Mouse (Mus musculus): Measurements from ENCODE around the gene Il6st. TPM values are rescaled to one million over a fixed set of nuclear protein-coding genes. Genes with fewer than 3 reads are reported as not detected.
A peak's percentile ranks its signal among the peaks of the same experiment; 100 is the strongest.

The Il6st gene
- total RNA-seq, 4 experiments from 2014 or later = 217 to 273 (median 230) TPM

DNA sequence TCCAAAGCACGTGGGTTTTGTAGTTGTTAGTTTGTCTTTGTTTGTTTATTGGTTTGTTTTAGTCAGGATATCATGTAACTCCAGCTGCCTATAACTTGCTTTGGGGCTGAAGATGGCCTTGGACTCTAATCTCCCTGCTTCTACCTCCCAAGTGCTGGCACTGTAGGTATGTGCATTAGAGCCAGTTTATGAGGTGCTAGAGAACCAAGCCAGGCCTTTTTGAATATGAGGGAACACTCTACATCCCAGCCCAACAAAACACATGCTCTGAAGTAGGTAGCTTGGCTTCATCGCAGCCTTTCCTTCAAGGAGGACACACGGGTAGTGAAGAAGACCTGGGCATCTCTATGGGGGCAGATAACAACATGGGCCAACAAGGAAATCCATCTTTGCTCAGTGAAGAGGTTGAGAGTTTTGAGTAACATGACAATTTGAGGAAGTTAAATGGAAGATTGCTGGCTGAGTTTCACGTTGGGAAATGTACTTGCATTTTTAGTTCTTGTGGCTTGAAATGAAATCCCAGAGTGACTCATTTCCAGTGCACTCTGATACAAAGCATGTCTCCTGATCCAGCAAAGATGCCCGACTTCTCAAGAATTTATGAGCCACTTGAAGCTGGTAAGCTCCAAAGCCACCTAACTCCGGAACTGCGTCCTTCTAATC is 20.9 kb upstream of the Il6st start:
- DNase-seq (ENCODE audit: low spot score) = no peak

DNA sequence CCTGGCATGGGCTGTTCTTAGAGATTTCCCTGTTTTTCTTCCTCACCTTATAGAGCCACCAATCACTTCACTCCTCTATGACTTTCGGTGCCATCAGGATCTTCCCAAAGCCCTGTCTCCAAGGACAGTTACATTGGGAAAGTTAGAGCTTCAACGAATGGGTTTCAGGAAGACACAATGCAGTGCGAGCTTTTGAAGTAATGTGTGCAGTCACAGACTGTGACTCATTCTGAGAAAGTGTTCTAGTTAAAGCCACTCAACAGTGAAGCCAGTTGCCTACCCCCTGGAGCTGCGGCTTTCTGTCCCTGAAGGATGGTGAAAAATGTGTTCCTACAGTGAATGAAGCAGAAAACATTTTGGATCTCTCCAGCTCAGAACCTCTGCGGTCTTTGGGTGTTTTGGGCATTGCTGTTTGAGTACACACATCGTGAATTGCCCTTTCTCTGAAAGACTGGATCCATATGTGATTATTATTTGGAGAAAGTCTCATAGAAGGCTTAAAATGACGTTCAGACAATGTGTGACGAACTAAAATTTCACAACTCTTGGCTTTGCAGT is 16.7 kb upstream of the Il6st start:
- DNase-seq (ENCODE audit: low spot score) = no peak

DNA sequence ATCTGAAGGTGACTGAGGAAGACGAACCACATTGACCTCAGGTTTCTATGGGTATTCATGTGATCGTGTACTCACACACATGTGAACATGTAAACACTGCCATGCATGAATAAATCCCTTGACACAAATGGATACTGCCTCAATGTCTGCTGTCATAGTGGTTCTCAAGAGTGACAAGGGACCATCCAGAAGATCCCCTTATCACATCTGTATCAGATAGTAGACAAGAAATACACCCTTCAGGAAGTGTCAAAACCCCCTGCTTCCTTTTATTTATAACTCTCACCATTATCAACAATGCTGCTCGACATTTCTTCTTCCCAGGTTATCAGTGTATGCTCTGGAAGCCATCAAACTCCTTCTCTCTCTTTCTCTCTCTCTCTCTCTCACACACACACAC is 13.7 kb upstream of the Il6st start:
- no peak for DNase-seq (ENCODE audit: low spot score)

DNA sequence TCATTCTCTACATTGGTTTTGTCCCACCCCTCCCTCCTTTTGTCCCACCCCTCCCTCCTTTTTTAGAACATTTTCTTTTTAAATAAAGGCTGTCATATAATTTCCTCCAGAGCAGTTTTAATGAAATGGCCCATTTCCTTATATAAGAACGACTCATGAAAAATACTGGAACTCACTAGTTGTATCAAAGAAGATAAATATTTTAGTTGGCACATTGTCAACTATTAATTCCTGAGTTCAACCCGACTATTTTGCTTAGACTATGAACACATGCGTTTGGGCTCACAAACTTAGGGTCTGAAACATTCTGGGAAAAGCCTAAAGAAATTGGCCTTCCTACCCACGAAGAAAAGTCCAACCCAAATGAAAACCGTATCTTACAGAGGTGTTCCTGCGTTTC is 6.5 kb upstream of the Il6st start:
- no peak for DNase-seq (ENCODE audit: low spot score)

DNA sequence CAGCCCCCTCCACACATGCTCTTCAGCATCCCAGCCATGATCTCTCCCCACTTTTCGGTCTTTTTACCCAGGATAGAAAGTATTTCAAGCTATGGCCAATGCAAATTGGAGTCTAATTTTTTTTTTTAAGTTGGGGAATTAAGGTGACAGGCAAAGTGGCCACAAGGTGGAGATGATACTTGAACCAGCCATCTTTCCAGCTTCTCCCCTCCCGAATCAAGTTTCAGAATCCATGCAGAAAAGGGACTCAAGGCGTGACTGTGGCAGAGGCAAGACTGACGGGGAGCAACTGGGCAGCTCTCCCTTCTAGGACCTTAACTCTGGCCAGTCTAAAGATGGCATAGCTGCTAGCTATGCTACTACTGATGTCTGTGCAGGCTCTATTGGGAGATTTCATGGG is 5.9 kb upstream of the Il6st start:
- no peak for DNase-seq (ENCODE audit: low spot score)

DNA sequence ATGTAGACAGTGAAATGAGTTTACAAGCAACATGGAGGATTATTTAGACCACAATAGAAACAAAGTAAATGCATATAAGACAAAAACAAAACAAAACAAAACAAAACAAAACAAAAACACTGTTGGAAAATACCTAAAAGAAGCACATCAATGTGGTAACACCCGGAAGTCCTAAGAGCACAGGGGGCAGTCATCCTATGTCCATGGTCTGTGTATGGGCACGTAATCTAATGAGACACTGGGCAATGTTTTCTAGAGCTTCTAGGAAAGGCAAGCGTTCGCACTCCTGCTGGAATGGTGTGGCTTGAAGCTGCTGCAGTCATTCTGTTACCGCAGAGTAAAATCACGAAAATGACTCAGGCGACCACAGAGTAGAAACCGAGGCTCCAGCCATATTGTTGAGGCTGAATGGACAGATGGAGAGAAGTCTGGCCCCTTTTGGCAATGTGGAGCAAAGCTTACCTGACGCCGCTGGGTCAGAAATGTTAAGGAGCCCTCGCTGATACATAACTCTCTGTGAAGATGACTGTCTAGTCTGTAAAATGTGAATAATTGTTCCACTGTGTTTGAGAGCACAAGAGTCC is 5.3 kb upstream of the Il6st start:
- no peak for DNase-seq (ENCODE audit: low spot score)

DNA sequence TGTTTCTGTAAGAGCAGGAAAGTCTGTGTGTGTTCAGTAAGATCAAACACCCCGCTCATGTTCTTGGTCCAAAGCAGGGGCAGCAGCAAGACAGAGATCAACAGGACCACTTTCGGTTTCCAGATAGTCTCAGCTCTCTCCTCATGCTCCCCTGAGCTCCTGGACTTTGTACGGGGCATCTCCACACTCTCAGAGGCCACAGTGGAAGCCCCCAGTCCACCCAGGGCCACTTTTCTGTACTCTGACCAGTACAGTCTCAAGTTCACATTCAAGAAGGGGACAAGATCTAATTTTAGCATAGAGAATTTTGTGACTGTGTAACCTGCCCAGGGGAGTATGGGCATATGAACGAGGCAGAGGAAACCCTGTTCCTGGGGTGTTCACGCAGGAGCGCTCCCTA is 3.9 kb upstream of the Il6st start:
- DNase-seq (ENCODE audit: low spot score) = no peak

DNA sequence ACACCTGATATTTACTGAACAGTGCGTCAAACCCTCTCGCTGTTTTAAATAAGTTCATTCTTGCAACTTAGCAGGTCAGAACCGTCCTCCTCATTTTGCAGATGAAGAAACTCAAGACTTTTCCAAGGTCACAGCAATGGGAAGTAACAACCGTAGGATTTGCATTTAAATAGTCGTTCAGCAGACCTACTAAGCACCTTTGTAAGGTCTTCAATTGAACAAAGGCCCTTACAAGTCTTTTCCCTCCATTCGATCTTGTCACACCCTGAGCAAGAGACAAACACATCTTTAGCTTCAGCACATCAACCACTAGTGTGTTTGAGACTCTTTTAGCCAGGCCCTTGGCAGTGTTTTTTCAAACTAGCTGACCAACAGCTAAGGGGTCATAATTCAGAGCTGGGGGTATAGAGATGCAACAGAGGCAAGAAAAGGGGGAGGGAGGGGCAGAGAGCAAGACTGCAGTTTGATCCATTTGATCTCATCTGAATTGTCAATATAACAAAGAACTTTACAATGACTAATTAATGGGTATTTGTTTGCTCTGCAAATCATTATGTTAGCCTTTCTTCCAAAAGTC is 1.4 kb upstream of the Il6st start:
- no peak for DNase-seq (ENCODE audit: low spot score)

DNA sequence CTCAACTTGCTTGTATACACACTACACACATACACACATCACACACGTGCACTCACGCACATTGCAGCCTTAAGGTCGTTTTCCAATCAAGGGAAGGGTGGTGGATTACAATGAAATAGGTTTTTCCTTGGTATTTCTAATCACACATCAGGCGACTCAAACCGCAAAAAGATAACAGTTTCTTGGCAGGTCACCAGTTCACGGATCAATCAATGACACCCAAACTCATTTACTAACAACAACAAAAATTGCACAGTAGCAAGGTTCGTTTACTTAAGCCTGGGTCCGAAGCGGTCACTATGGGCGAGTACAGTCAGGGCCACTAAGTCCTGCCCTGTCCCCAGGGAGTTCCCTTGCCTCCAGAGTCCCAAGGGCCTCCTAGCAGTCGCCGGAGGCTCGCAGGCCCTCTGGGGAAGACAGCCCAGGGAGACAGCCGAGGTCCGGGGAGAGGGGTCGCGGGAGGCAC is 500 bp upstream of the Il6st start:
- DNase-seq (ENCODE audit: low spot score) = no peak

DNA sequence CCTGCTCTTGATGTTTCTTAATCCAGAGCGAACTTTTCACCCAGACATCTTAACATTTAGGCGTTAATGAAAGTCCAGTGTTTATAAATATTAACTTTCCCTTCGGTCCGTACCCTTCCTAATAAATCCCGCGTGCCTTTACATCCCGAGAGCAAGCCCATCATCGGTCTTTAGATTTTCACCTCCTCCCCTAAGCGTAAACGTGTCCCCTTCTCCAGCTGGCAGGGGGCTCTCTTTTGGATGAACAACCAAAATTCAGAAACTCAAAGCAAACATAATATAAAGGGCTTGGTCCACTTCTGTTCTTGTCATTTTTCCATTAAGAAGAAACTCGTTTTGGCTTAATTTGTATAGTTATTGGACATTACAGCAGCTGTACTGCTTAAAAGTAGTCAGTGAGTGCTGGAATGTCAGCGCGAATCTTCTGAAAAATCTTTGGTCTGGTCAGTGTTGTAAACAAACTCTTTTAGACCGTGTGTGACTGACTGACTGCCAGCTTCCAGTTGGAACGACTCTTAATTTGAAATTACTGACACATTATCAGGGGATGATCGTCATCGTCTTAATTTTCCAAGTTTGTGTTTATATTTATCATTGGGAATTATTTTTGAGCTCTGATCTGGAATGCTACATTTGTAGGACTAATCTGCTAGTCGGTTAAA is 887 bp downstream of the Il6st start:
- DNase-seq (ENCODE audit: low spot score) = peak; percentile 42

DNA sequence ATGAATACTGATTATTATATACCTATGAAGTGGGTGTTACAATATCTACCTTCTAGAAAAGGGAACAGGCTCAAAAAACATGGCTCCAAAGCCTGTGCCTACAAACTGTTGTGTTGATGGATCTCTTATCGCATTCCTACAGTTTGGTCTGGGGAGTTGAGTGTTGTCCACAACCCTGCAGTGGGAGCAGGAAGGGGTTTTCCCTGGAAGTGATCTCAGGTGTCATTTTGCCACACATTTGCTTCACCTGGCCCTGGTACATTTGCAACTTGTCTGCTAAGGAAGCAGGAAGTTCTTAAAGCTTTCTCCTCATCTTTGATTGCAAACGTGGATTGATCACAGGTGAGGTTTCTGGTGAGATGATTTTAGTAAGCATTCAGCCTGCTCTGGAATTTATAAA is 1.7 kb downstream of the Il6st start:
- DNase-seq (ENCODE audit: low spot score) = no peak

DNA sequence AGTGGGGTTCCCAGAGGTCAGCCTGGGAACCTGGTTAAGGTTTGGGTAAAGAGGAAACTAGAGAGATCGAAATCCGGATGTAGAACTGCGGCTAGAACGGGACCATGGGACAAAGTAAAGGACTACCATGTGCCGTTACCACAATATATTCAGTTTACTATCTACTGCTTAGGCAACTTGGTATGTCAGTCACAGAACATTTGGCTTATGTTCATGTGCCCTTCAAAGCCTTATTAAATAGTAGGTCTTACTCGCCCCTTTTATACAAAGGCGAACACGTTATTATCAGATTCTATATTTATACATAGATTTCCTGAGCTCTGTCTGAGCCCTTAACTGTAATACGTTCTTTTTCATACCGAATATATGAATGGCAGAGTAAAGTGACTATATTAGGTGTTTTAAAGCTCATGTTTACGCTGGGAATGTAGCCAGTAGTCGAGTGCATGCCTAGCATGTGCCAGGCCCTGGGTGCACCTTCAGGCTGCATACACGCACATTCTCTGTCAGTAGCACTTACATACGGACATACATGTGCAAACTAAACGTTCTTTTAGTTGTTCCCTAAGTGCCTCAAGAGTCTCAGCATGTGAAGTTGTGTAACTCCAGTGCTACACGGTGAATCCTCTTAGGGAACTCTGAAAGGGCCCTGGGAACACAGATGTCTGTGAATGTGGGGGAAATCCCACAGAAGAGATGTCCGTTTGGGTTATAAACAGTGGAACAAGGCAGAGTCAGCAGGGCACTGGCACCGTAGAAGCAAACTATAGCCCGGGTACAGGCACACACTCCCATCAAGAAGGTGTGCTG is 2.5 kb downstream of the Il6st start:
- DNase-seq (ENCODE audit: low spot score) = no peak

DNA sequence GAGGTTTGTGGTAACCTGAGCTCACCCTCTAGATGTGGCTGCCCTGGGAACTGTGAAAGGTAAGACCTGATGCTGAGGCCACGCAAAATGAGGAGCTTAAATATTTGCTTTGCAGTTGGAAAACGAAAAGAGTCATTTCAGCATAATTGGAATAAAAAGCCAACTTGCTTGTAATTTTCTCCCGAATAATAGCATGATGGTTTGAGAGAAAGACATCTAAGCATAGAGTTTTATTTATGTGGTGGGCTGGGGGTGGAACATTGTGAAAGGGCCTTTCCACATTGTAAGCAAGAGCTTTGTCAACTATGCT is 3.0 kb downstream of the Il6st start:
- no peak for DNase-seq (ENCODE audit: low spot score)

DNA sequence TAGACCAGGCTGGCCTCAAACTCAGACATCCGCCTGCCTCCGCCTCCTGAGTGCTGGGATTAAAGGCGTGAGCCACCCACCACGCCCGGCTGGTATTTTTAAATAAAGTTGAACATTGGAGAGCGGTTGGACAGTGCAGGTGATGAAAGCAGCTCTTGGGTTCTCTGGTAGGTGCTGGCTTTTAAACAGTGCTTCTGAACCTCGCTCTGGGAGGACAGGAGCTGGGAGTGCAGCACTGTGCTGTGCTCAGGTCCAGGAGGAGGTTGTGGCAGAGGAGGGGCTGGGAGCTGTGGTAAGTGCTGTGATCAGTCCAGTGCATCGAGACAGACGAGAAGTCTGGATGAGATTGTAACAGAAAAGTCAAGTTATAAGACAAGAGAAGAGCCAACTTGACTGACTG is 3.5 kb downstream of the Il6st start:
- DNase-seq (ENCODE audit: low spot score) = no peak

DNA sequence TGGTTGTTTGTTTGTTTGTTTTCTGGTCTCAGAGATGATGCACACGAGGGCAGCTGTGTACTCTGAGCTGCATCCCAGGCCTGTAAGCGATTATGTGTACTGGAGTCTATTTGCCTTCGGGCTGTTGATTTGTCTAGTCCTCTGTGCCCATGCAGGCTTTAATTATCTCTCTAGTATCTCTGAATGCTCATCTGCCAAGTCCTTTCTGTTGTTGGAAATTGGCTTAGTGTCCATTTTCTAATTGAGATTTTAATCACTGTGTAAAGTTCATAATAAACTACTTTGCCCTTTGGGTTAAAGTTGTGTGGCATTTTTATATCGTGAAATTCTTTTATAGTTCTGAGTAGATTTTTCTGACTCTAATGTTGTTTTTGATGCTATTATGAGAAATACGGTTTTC is 5.6 kb downstream of the Il6st start:
- DNase-seq (ENCODE audit: low spot score) = no peak

DNA sequence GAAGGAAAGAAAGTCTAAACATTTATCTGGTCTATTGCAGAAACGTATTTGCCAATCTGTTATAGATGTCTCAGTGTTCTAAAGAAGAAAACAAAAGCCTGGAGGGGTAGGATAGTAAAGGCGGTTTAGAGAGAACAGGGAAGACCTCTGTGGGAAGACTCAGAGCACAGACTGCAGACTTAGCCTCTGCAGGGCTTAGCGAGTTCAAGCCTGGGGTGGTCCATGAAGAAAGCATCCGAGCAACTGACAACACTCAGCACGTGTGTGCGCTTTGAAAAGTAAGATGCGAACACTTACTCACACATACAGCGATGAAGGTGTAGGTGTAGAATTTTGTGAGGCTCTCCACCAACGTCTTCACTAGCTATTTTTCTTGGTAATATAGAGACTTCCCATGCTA is 7.3 kb downstream of the Il6st start:
- DNase-seq (ENCODE audit: low spot score) = no peak

DNA sequence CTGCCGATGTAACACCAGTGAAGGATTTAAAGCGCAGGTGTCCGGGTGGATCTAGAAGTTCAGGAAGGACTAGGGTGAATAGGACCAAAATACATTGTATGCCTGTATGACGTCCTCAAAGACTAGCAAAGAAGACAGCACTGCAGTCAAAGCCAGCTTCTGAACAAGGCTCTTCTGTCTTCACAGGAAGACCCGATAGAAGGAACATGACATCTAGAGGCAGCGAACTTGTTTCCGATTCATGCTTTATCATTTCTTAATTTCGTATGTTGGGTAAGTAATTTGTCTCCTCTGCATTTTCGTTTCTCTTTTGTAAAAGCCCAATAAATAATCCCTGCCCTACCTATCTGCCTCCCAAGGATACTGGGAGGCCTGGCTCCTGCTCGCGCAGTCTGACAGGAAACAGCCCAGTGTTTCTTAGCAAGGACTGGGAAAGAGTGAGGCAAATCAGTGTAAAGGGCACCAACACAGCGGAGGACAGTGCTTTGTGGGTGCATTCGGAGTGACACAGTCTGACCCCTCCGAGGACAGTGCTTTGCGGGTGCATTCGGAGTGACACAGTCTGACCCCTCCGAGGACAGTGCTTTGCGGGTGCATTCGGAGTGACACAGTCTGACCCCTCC is 8.6 kb downstream of the Il6st start:
- no peak for DNase-seq (ENCODE audit: low spot score)

DNA sequence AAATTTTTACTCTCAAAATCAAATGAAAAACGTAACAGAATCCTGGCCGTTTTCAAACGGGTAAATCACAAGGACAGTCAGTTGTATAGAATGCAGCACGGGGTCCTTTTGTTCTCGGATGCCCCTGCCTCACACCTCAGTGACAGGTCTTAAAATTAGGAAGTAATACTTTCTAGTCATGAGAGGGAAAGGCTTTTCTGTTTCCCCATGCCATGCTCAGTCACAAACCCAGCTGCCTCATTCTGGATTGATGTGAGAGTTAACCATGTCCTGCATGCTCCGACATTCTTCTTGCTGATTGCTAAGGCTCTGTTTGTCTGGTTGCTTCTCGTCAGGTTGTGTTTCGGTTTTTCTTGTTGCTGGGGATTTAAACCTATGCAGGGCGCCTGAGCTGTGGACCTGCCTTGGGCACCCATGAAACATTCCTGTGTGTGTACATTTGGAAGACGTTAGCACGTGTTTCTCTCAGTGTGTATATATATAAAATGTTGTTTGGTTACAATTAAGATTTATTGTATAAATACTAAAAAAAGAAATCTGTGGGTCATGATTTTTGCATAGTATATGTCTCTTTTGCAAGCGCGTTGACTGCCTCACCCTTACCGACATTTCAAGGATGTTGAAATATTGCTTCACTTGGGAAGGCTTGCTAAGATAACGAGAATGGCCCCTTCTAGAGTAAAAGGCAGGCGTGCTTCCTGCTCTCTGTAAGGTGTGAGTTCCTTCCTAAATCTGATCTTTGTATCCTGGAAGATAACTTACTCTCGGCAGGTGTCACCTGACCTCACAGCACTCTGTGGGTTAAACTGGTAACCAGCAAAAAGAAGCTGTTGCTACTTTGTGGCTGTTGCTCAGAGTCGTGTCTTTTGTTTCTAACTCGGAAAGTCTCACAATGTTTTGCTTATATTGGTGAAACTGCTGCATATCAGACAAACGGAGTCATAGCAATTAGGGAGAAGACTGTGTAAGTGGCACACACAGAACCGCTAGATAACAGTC is 10.2 kb downstream of the Il6st start:
- no peak for DNase-seq (ENCODE audit: low spot score)

DNA sequence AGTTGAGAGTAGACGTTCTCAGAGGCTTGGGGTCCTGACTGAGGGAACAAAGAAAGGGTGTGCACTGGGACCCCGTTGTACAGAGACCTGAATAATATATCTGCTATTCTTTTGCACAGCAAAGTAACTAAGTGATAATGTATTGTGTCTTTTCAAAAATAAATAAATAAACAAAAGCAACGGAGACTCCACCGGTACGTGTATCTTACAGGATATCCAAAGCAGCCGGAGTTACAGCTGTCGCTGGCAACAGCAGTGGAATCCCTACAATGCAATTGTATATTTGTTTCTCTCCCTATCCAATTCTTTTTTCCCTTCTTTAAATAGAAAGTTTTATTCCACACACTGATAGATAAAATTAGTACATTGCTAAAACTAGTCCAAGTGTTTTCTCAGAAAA is 15.2 kb downstream of the Il6st start:
- no peak for DNase-seq (ENCODE audit: low spot score)

DNA sequence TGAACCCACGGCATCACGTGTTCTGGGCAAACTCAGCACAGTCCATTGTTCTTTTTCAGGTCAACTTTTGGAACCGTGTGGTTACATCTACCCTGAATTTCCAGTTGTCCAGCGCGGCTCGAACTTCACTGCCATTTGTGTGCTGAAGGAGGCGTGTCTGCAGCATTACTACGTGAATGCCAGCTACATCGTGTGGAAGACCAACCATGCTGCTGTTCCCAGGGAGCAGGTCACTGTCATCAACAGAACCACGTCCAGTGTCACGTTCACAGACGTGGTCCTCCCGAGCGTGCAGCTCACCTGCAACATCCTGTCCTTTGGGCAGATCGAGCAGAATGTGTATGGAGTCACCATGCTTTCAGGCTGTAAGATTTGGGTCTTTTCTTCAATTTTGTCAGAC is 16.1 kb downstream of the Il6st start:
- no peak for DNase-seq (ENCODE audit: low spot score)

All from heart, adult 8-10 months (tissue).